Mouse (Mus musculus) lung, postnatal 0 days (tissue): ENCODE measurements around the gene Rpp14. TPM values are rescaled to one million over a fixed set of nuclear protein-coding genes. Genes with fewer than 3 reads are reported as not detected.

ENCODE experiments used
- ATAC-seq: fragments of 200-750 bp; cut with Nextera tagmentation; 2 replicates; pipeline ENCODE4 v1.8.0; 2017; ENCODE audit warnings: moderate library complexity
- DNase-seq: peaks from one replicate; pipeline ENCODE4 v3.0.0-alpha.2; 2016; ENCODE audit warnings: low spot score
- H3K27ac ChIP-seq: fragments of 300-500 bp; sonication (generic); 2 replicates; pipeline ENCODE4 v1.5.1; 2014; ENCODE audit warnings: antibody characterized with exemption, mild to moderate bottlenecking, low read length, mixed read lengths
- H3K27me3 ChIP-seq: fragments of 300-500 bp; sonication (generic); replicated peaks from 2 replicates; pipeline ENCODE4 v1.6.1; 2014; ENCODE audit warnings: low read length, mixed read lengths; ENCODE audit not compliant: insufficient read depth
- H3K36me3 ChIP-seq: fragments of 300-500 bp; sonication (generic); 2 replicates; pipeline ENCODE4 v1.6.1; 2014; ENCODE audit warnings: low read length, mixed read lengths; ENCODE audit not compliant: insufficient read depth
- H3K4me1 ChIP-seq: fragments of 300-500 bp; sonication (generic); 2 replicates; pipeline ENCODE4 v1.6.1; 2014; ENCODE audit warnings: antibody characterized with exemption, low read depth, low read length, mixed read lengths; ENCODE audit not compliant: insufficient read depth
- H3K4me2 ChIP-seq: fragments of 300-500 bp; sonication (generic); replicated peaks from 2 replicates; pipeline ENCODE4 v1.6.1; 2014; ENCODE audit warnings: low read depth, mild to moderate bottlenecking, low read length, moderate library complexity, mixed read lengths
- H3K4me3 ChIP-seq: fragments of 300-500 bp; sonication (generic); 2 replicates; pipeline ENCODE4 v1.5.1; 2014; ENCODE audit warnings: low read depth, low read length
- H3K9ac ChIP-seq: fragments of 300-500 bp; sonication (generic); replicated peaks from 2 replicates; pipeline ENCODE4 v1.6.1; 2014; ENCODE audit warnings: low read depth, mild to moderate bottlenecking
- H3K9me3 ChIP-seq: fragments of 300-500 bp; sonication (generic); 2 replicates; pipeline ENCODE4 v1.6.1; 2016; ENCODE audit warnings: low read length, mixed read lengths
- CTCF ChIP-seq: IDR thresholded peaks from 2 replicates; pipeline ENCODE4 v1.5.1; 2016; ENCODE audit warnings: antibody characterized with exemption, mild to moderate bottlenecking
- EP300 ChIP-seq: IDR thresholded peaks from 2 replicates; pipeline ENCODE4 v1.6.1; 2016; ENCODE audit warnings: antibody characterized with exemption, mild to moderate bottlenecking, control low read depth
- WGBS: fragments of 180-500 bp; shearing (Covaris S2); extraction: QIAGEN DNeasy Blood & Tissue Kit; methylation state at CpG from one replicate; pipeline ENCODE4 v1.1.7; 2014; 5-methylcytosine and 5-hydroxymethylcytosine counted together
- polyA plus RNA-seq: library from polyadenylated mRNA; unstranded; fragments of >200 nt; fragmentation: Nextera tagmentation; extraction: Ambion mirVana; gene quantifications from 2 replicates; pipeline ENCODE4 v1.2.1, GENCODE M21; 2015

Rpp14 gene
- polyA plus RNA-seq, 1 experiment from 2014 or later = 37.6 TPM

- 55% methylated on average over 12 of the region's 12 CpGs for WGBS
- Histone ChIP-seq H3K4me3 (no peak overlapping the region), H3K27me3 (no peaks in the 10 kb centered on the region), H3K9ac (no peak overlapping the region), H3K9me3 (no peaks in the 10 kb centered on the region), H3K27ac (no peak overlapping the region), H3K4me1 (peaks cover 5% of the 10 kb centered on the region; the same call in 1 of the 2 replicates), H3K4me2 (no peak overlapping the region), H3K36me3 (no peaks in the 10 kb centered on the region)
- TF ChIP-seq EP300 (no peak), CTCF (no peak)
- ATAC-seq (no peak), DNase-seq (no peak)
Measured at GRCm38 (mm10) chr14:8102676-8103075, 22.5 kb downstream of the Rpp14 start.

GRCm38 (mm10) chr14:8108047-8108446 is 27.9 kb downstream of the Rpp14 start:
- Histone ChIP-seq H3K27me3 (no peaks in the 10 kb centered on the region), H3K9ac (no peak overlapping the region), H3K27ac (no peak overlapping the region), H3K9me3 (no peaks in the 10 kb centered on the region), H3K4me2 (no peak overlapping the region), H3K4me3 (no peak overlapping the region), H3K4me1 (no peaks in the 10 kb centered on the region; the same call in 1 of the 2 replicates), H3K36me3 (no peaks in the 10 kb centered on the region)
- no peak for DNase-seq
- WGBS = 74% methylated on average over 4 of the region's 4 CpGs
- TF ChIP-seq CTCF = no peak
- no peak for TF ChIP-seq EP300
- no peak for ATAC-seq

DNA sequence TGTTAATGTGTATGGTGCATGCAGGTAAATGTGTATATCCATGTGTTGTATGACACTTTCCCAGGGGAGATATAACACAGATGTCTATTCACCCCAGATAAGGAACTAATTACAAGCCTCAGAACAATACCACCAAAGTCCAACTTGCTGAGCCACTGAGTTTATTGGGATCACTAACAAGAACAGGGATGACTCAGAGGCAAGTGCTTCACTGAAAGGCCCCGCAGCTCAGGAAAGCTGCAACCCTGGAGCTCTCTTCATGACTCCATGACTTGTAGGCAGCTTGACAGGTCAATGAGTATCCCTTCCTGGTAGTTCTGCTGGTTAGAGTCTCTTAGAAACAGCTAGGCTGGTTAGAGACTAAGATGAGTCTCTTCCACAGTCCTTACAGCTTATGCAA is 28.8 kb downstream of the Rpp14 start:
- WGBS = 90% methylated on average over 1 of the region's 1 CpGs
- ATAC-seq (no peak), DNase-seq (no peak)
- Histone ChIP-seq H3K36me3 (no peaks in the 10 kb centered on the region), H3K4me3 (no peak overlapping the region), H3K9me3 (no peaks in the 10 kb centered on the region), H3K9ac (no peak overlapping the region), H3K4me1 (no peaks in the 10 kb centered on the region), H3K4me2 (no peak overlapping the region), H3K27me3 (no peaks in the 10 kb centered on the region), H3K27ac (no peak overlapping the region)
- TF ChIP-seq EP300 = no peak
- no peak for TF ChIP-seq CTCF

GRCm38 (mm10) chr14:8111545-8111944 is 31.4 kb downstream of the Rpp14 start:
- Histone ChIP-seq H3K9ac (no peak overlapping the region), H3K4me3 (no peak overlapping the region), H3K4me1 (no peaks in the 10 kb centered on the region), H3K9me3 (no peaks in the 10 kb centered on the region), H3K27ac (peak overlapping the region; percentile 43; the same call in 1 of the 2 replicates), H3K36me3 (no peaks in the 10 kb centered on the region), H3K27me3 (no peaks in the 10 kb centered on the region), H3K4me2 (no peak overlapping the region)
- 67% methylated on average over 6 of the region's 6 CpGs for WGBS
- ATAC-seq = peak; percentile 95
- no peak for TF ChIP-seq CTCF
- TF ChIP-seq EP300 = peak; percentile 29; the same call in 1 of the 2 replicates
- peak; percentile 55 for DNase-seq

DNA sequence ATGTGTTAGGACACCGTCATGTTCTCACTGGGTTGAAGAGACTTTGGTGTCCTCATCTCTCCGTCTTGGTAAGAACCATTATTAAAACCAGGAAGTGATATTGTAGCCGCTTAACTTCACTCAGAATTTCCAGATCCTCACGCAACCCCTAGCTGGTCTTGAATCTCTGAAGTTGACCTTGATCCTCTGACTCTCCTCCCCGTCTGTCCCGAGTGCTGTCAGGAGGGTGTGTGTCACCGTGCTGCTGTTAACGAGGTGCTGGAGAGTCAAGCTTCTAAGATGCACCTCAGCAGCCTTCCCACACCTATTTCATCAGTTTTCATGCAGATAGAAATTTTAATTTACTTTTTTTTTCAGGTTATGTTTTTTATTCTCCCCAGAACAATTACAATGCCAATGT is 31.9 kb downstream of the Rpp14 start:
- DNase-seq = no peak
- H3K9me3 ChIP-seq = no peaks in the 10 kb centered on the region
- TF ChIP-seq CTCF (no peak), EP300 (no peak)
- ATAC-seq = no peak
- H3K4me2 ChIP-seq = no peak overlapping the region
- H3K27ac ChIP-seq = peak overlapping the region; percentile 43; the same call in 1 of the 2 replicates
- no peaks in the 10 kb centered on the region for H3K4me1 ChIP-seq
- H3K27me3 ChIP-seq = no peaks in the 10 kb centered on the region
- no peaks in the 10 kb centered on the region for H3K36me3 ChIP-seq
- H3K9ac ChIP-seq = no peak overlapping the region
- WGBS = 75% methylated on average over 8 of the region's 8 CpGs
- H3K4me3 ChIP-seq = no peak overlapping the region

DNA sequence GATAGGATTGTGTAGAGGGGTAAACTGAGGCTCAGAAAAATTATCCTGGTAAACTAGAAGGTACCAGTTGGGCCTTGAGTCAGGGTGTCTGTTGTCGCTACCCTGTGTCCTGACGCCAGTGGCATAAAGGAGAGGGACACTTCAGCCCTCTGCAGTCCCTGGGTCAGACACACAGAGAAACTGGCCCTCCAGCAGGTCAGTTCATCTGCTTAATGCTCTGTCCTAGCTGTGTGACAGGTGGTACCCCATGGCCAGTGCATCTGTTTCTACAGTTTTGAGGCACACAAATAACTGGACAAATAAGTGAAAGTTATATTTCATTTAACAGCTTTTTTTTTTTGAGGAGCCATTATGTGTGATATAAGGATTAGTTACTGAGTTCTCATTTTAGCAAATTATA is 33.4 kb downstream of the Rpp14 start:
- Histone ChIP-seq H3K4me2 (no peak overlapping the region), H3K9me3 (no peaks in the 10 kb centered on the region), H3K36me3 (no peaks in the 10 kb centered on the region), H3K4me1 (no peaks in the 10 kb centered on the region), H3K27me3 (no peaks in the 10 kb centered on the region), H3K4me3 (no peak overlapping the region), H3K27ac (no peak overlapping the region), H3K9ac (no peak overlapping the region)
- no peak for ATAC-seq
- WGBS = 93% methylated on average over 2 of the region's 2 CpGs
- no peak for DNase-seq
- no peak for TF ChIP-seq EP300
- no peak for TF ChIP-seq CTCF

GRCm38 (mm10) chr14:8114306-8114705 is 34.1 kb downstream of the Rpp14 start:
- no peak for TF ChIP-seq CTCF
- no peak for TF ChIP-seq EP300
- Histone ChIP-seq H3K27me3 (no peaks in the 10 kb centered on the region), H3K27ac (no peak overlapping the region), H3K4me3 (no peak overlapping the region), H3K9ac (no peak overlapping the region), H3K36me3 (no peaks in the 10 kb centered on the region), H3K4me2 (no peak overlapping the region), H3K9me3 (no peaks in the 10 kb centered on the region), H3K4me1 (no peaks in the 10 kb centered on the region)
- no peak for DNase-seq
- ATAC-seq = no peak
- 56% methylated on average over 3 of the region's 3 CpGs for WGBS
